Mouse (Mus musculus): ENCODE measurements around the gene Plxna2.

DNA sequence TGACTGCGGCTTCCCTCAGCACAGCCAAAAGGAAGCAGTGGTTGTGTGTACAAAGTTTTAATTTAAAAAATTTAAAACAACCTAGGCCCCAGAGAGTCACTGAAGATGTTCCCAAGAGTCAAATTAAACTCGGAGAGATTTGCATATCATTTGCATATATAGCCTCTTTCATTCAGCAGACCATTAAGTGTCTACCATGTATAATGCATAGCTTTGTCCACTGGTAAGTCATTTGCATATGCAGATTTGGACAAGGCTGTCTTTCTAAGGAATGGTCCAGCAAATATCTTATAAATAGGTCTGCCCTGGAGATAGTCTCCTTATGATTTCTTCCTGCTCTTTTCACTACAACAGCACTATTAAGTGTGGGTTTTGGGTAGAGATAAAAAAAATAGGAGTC is 103.2 kb downstream of the Plxna2 start:
- TF ChIP-seq CTCF (IDR thresholded peaks at IDR 0.05; ENCODE audit: insufficient read depth, low read depth, low read length) (no peak), POLR2A (IDR thresholded peaks at IDR 0.05; ENCODE audit: insufficient read depth, low read depth, low read length) (no peak)

Data from olfactory bulb, adult 2 months (tissue).